Mouse (Mus musculus): ENCODE data around the gene Jtb. TPM values are rescaled to one million over a fixed set of nuclear protein-coding genes. Genes with fewer than 3 reads are reported as not detected.

Gene Jtb
- polyA plus RNA-seq, 1 experiment from 2014 or later = 100 TPM

- H3K9me3 ChIP-seq (replicated peaks; ENCODE audit: control insufficient read depth, low read length, poor library complexity, severe bottlenecking) = no peaks in the 10 kb centered on the region
- no peaks in the 10 kb centered on the region for H3K27me3 ChIP-seq (ENCODE audit: control insufficient read depth, insufficient read depth, low read depth, low read length)
- WGBS = 93% methylated on average over 11 of the region's 11 CpGs
- no peak overlapping the region for H3K27ac ChIP-seq (ENCODE audit: low read length)
- H3K4me2 ChIP-seq (ENCODE audit: low read length) = no peak overlapping the region
- H3K4me1 ChIP-seq (ENCODE audit: control insufficient read depth, insufficient read depth, low read length) = no peaks in the 10 kb centered on the region
- H3K4me3 ChIP-seq (ENCODE audit: low read depth, low read length) = no peak overlapping the region
- H3K9ac ChIP-seq (ENCODE audit: low read depth, low read length) = no peak overlapping the region
- H3K36me3 ChIP-seq (ENCODE audit: control insufficient read depth, insufficient read depth, low read length) = peaks cover 31% of the 10 kb centered on the region
- ATAC-seq = no peak
Observed at GRCm38 (mm10) chr3:90275286-90275685, 43.9 kb downstream of the Jtb start.

GRCm38 (mm10) chr3:90276858-90277257 lies 45.5 kb downstream of the Jtb start:
- peaks cover 40% of the 10 kb centered on the region for H3K36me3 ChIP-seq (ENCODE audit: control insufficient read depth, insufficient read depth, low read length)
- no peaks in the 10 kb centered on the region for H3K9me3 ChIP-seq (replicated peaks; ENCODE audit: control insufficient read depth, low read length, poor library complexity, severe bottlenecking)
- no peak overlapping the region for H3K4me3 ChIP-seq (ENCODE audit: low read depth, low read length)
- no peak overlapping the region for H3K4me2 ChIP-seq (ENCODE audit: low read length)
- H3K27me3 ChIP-seq (ENCODE audit: control insufficient read depth, insufficient read depth, low read depth, low read length) = no peaks in the 10 kb centered on the region
- no peak overlapping the region for H3K27ac ChIP-seq (ENCODE audit: low read length)
- H3K9ac ChIP-seq (ENCODE audit: low read depth, low read length) = no peak overlapping the region
- 47% methylated on average over 16 of the region's 16 CpGs for WGBS
- no peaks in the 10 kb centered on the region for H3K4me1 ChIP-seq (ENCODE audit: control insufficient read depth, insufficient read depth, low read length)
- no peak for ATAC-seq

- 90% methylated on average over 9 of the region's 9 CpGs for WGBS
- H3K4me1 ChIP-seq (ENCODE audit: control insufficient read depth, insufficient read depth, low read length) = no peaks in the 10 kb centered on the region
- H3K4me2 ChIP-seq (ENCODE audit: low read length) = no peak overlapping the region
- no peak for ATAC-seq
- H3K36me3 ChIP-seq (ENCODE audit: control insufficient read depth, insufficient read depth, low read length) = peaks cover 36% of the 10 kb centered on the region
- no peak overlapping the region for H3K4me3 ChIP-seq (ENCODE audit: low read depth, low read length)
- no peaks in the 10 kb centered on the region for H3K9me3 ChIP-seq (replicated peaks; ENCODE audit: control insufficient read depth, low read length, poor library complexity, severe bottlenecking)
- no peak overlapping the region for H3K9ac ChIP-seq (ENCODE audit: low read depth, low read length)
- no peak overlapping the region for H3K27ac ChIP-seq (ENCODE audit: low read length)
- H3K27me3 ChIP-seq (ENCODE audit: control insufficient read depth, insufficient read depth, low read depth, low read length) = no peaks in the 10 kb centered on the region
Observed at GRCm38 (mm10) chr3:90277793-90278192, 46.4 kb downstream of the Jtb start.

- Histone ChIP-seq H3K27ac (ENCODE audit: low read length) (no peak overlapping the region), H3K9me3 (replicated peaks; ENCODE audit: control insufficient read depth, low read length, poor library complexity, severe bottlenecking) (no peaks in the 10 kb centered on the region), H3K36me3 (ENCODE audit: control insufficient read depth, insufficient read depth, low read length) (peaks cover 34% of the 10 kb centered on the region), H3K4me1 (ENCODE audit: control insufficient read depth, insufficient read depth, low read length) (no peaks in the 10 kb centered on the region), H3K27me3 (ENCODE audit: control insufficient read depth, insufficient read depth, low read depth, low read length) (no peaks in the 10 kb centered on the region), H3K4me3 (ENCODE audit: low read depth, low read length) (no peak overlapping the region), H3K4me2 (ENCODE audit: low read length) (no peak overlapping the region), H3K9ac (ENCODE audit: low read depth, low read length) (no peak overlapping the region)
- no peak for ATAC-seq
- 96% methylated on average over 10 of the region's 10 CpGs for WGBS
Observed at GRCm38 (mm10) chr3:90278211-90278610, 46.8 kb downstream of the Jtb start.

- no peak overlapping the region for H3K9ac ChIP-seq (ENCODE audit: low read depth, low read length)
- no peak overlapping the region for H3K4me3 ChIP-seq (ENCODE audit: low read depth, low read length)
- H3K27me3 ChIP-seq (ENCODE audit: control insufficient read depth, insufficient read depth, low read depth, low read length) = no peaks in the 10 kb centered on the region
- no peak overlapping the region for H3K27ac ChIP-seq (ENCODE audit: low read length)
- 95% methylated on average over 9 of the region's 9 CpGs for WGBS
- no peak overlapping the region for H3K4me2 ChIP-seq (ENCODE audit: low read length)
- H3K4me1 ChIP-seq (ENCODE audit: control insufficient read depth, insufficient read depth, low read length) = no peaks in the 10 kb centered on the region
- ATAC-seq = no peak
- H3K36me3 ChIP-seq (ENCODE audit: control insufficient read depth, insufficient read depth, low read length) = peaks cover 34% of the 10 kb centered on the region
- no peaks in the 10 kb centered on the region for H3K9me3 ChIP-seq (replicated peaks; ENCODE audit: control insufficient read depth, low read length, poor library complexity, severe bottlenecking)
Observed at GRCm38 (mm10) chr3:90279216-90279615, 47.8 kb downstream of the Jtb start.

DNA sequence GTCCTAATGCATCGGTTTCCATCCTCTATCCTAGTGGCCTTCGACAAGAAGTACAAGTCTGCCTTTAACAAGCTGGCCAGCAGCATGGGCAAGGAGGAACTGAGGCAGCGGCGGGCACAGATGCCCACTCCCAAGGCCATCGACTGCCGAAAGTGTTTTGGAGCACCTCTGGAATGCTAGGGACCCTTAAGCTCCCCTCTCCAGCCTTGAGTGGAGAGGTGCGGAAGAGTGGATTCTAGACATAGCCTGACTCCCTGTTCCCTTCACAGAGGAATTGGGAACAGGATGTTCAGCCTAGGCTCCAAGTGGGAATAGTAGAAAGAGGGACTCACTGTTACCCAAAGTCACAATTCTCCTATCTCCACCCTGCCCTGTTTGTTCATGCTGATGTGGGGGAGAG lies 48.3 kb downstream of the Jtb start:
- Histone ChIP-seq H3K9me3 (replicated peaks; ENCODE audit: control insufficient read depth, low read length, poor library complexity, severe bottlenecking) (no peaks in the 10 kb centered on the region), H3K27ac (ENCODE audit: low read length) (no peak overlapping the region), H3K27me3 (ENCODE audit: control insufficient read depth, insufficient read depth, low read depth, low read length) (no peaks in the 10 kb centered on the region), H3K4me1 (ENCODE audit: control insufficient read depth, insufficient read depth, low read length) (no peaks in the 10 kb centered on the region), H3K36me3 (ENCODE audit: control insufficient read depth, insufficient read depth, low read length) (peaks cover 34% of the 10 kb centered on the region), H3K9ac (ENCODE audit: low read depth, low read length) (no peak overlapping the region), H3K4me3 (ENCODE audit: low read depth, low read length) (no peak overlapping the region), H3K4me2 (ENCODE audit: low read length) (no peak overlapping the region)
- WGBS = 98% methylated on average over 7 of the region's 7 CpGs
- no peak for ATAC-seq

- WGBS = 93% methylated on average over 9 of the region's 9 CpGs
- Histone ChIP-seq H3K4me1 (ENCODE audit: control insufficient read depth, insufficient read depth, low read length) (no peaks in the 10 kb centered on the region), H3K4me3 (ENCODE audit: low read depth, low read length) (no peak overlapping the region), H3K27me3 (ENCODE audit: control insufficient read depth, insufficient read depth, low read depth, low read length) (no peaks in the 10 kb centered on the region), H3K9me3 (replicated peaks; ENCODE audit: control insufficient read depth, low read length, poor library complexity, severe bottlenecking) (no peaks in the 10 kb centered on the region), H3K4me2 (ENCODE audit: low read length) (no peak overlapping the region), H3K9ac (ENCODE audit: low read depth, low read length) (no peak overlapping the region), H3K27ac (ENCODE audit: low read length) (no peak overlapping the region), H3K36me3 (ENCODE audit: control insufficient read depth, insufficient read depth, low read length) (peaks cover 34% of the 10 kb centered on the region)
- no peak for ATAC-seq
Observed at GRCm38 (mm10) chr3:90280708-90281107, 49.3 kb downstream of the Jtb start.

GRCm38 (mm10) chr3:90284150-90284549 lies 52.8 kb downstream of the Jtb start:
- Histone ChIP-seq H3K36me3 (ENCODE audit: control insufficient read depth, insufficient read depth, low read length) (peaks cover 15% of the 10 kb centered on the region), H3K4me1 (ENCODE audit: control insufficient read depth, insufficient read depth, low read length) (no peaks in the 10 kb centered on the region), H3K4me2 (ENCODE audit: low read length) (no peak overlapping the region), H3K27ac (ENCODE audit: low read length) (no peak overlapping the region), H3K4me3 (ENCODE audit: low read depth, low read length) (no peak overlapping the region), H3K9ac (ENCODE audit: low read depth, low read length) (no peak overlapping the region), H3K9me3 (replicated peaks; ENCODE audit: control insufficient read depth, low read length, poor library complexity, severe bottlenecking) (no peaks in the 10 kb centered on the region), H3K27me3 (ENCODE audit: control insufficient read depth, insufficient read depth, low read depth, low read length) (no peaks in the 10 kb centered on the region)
- ATAC-seq = no peak
- WGBS = 96% methylated on average over 2 of the region's 2 CpGs
